Mouse (Mus musculus): Measurements from ENCODE around the gene Ltb. TPM values are rescaled to one million over a fixed set of nuclear protein-coding genes. Genes with fewer than 3 reads are reported as not detected.

Gene Ltb
- total RNA-seq, 2 experiments from 2014 or later = 0.74 to 0.78 TPM

DNA sequence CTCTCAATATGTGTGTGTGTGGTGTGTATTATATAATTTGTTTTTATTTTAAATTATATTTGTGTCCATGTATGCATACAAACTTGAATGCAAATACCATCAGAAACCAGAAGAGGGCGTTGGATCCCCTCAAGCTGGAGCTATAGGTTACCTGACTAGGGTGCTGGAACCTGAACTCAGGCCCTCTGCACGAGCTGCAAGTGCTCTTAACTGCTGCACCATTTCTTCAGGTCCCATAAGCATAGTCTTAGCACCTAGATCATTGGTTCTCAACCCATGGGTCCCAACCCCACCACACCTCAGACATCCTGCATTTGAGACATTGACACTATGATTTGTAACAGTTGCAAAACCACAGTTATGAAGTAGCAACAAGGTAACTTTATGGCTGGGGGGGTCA is 2.5 kb upstream of the Ltb start:
- no peak for DNase-seq (ENCODE audit: low spot score in 2 of 2)

DNA sequence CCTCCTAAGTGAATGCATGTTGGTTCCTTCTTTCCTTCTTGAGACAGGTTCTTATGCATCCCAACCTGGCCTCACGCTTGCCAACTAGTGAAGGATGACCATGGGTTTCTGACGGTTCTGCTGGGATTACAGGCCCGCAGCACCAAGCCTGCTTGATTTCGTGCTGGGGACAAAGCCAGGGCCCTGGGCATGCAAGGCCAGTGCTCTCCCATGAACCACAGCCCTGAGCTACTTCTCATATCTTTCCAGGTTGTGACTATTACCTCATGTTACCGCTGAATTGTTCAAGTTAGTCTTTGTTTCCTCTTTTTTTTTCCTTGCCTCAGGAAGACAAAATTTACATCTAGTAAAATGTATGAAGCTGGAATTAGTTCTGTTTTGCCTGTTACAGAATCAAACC is 1.3 kb upstream of the Ltb start:
- DNase-seq (ENCODE audit: low spot score in 2 of 2) = no peak

DNA sequence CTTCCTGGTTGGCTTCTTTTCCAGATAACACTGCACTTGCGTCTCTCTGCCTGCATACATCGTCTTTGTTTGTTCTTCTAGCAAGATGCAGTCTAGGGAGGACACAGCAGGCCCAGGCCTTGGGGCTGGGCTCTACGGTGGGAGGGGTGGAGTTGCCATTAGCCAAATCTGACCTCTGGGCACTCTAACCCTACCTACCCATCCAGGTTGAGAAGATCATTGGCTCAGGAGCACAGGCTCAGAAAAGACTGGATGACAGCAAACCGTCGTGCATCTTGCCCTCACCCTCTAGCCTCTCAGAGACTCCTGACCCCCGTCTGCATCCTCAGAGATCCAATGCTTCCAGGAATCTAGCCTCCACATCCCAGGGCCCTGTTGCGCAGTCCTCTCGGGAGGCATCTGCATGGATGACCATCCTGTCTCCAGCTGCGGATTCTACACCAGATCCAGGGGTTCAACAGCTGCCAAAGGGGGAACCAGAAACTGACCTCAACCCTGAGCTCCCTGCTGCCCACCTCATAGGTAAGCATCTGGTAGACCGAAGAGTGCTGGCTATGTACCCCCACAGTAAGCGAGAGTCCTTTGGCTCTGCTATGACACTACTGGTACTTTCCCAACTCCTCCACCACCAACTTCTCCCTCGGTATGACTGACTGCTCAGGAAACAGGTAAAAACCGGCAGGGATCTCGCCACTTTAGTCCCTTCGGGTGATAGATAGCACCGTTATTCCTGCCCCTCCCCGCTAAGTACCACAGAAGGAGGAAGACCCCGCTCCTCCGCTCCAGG is 798 bp downstream of the Ltb start:
- DNase-seq (ENCODE audit: low spot score in 2 of 2) = no peak

DNA sequence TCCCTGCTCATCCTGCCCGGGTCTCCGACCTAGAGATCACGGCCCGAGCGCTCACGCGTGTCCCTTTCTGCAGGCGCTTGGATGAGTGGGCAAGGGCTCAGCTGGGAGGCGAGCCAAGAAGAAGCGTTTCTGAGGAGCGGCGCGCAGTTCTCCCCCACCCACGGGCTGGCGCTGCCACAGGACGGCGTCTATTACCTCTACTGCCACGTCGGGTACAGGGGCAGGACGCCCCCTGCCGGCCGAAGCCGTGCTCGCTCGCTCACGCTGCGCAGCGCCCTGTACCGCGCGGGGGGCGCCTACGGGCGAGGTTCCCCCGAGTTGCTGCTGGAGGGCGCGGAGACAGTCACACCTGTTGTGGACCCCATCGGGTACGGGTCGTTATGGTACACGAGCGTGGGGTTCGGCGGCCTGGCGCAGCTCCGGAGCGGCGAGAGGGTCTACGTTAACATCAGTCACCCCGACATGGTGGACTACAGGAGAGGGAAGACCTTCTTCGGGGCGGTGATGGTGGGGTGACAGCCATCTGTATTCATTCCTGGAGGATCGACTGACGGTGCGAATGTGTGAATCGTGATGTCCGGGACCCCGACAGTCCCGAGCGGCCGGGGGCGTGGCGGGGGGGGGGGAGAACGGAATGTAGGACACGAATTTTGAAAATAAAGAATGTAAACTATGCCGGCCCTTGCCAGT is 1.5 kb downstream of the Ltb start:
- DNase-seq (ENCODE audit: low spot score in 2 of 2) = peak; percentile 78 to 87

DNA sequence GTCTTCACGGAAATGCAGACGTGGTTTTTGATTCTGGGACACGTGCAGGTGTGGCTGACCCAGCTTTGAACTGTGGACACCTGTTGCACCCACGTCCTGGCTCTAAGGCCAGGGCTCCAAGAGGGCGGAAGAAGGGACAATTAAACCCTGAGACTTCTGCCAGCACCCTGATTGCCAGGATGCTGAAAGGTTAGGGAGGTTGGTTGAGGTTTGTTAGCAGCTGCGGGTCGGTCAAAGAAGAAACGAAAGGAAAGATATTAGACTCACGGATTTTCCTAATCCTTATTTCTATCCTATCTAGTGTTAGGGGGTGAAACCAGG is 2.0 kb downstream of the Ltb start:
- no peak for DNase-seq (ENCODE audit: low spot score in 2 of 2)

DNA sequence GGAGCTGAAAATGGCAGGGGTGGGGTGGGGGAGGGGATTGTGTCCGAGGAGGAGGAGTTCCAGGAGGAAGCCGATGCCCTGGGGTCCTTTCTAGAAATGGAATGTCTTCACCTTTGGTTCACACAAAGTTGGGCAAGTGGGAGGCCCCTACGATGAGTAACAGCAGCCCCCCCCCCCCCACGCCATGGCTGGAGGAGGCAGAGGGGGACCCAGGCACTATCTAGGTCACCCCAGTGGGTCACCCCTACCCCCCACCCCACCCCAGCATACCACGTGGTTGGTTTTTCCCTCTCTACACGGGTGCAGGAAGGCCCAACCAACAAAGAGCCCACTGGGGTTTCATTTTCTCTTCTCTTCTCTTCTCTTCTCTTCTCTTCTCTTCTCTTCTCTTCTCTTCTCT is 2.9 kb downstream of the Ltb start:
- no peak for DNase-seq (ENCODE audit: low spot score in 2 of 2)

DNA sequence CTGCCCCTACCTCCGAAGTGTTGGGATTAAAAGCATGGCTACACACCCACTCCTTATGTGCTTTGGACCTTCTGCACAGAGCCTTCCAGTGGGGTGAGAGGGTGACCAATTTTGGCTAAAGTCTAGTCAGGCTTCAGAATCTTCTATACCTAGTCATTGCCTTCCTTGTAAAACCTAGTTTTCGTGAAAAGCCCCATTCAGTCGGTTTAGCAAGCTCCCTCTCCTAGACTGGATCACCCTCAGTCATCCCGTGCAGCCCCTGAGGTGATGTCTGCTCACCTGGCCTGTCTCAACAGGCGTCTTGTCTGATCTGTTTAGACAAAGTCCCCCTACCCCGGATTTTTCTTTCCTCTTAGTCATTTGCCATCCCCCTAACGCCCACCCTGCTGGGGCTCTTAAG is 3.8 kb downstream of the Ltb start:
- no peak for DNase-seq (ENCODE audit: low spot score in 2 of 2)

DNA sequence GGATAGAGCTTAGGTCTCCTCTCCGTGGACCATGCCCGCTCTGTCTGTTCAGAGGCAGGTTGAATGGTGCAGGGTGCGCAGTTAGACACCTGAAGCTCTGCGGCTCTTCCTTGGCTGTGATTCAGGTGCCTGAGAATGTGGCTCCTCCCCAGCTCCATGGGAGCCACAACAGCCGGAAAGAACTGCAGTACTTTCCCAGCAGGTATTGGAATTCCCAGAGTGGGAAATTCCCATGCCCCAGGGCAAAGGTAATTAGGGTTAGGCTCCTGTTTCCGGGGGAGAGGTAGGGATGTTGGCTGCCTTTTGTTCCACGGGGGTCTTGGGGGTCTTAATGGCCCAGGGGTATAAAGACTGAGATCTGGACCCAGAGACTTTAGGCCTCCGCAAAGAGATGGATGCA is 4.7 kb downstream of the Ltb start:
- no peak for DNase-seq (ENCODE audit: low spot score in 2 of 2)

DNA sequence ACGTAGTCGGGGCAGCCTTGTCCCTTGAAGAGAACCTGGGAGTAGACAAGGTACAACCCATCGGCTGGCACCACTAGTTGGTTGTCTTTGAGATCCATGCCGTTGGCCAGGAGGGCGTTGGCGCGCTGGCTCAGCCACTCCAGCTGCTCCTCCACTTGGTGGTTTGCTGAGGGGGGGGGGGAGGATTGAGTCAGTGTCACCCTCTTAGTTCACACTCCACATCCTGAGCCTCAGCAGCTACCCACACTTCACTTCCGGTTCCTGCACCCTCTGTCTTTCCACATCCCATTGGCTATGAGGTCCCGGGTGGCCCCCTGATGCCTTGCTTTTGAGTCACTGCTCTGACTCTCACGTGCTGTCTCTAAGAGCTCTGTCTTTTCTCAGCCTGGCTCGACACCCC is 6.2 kb downstream of the Ltb start:
- DNase-seq (ENCODE audit: low spot score in 2 of 2) = no peak

DNA sequence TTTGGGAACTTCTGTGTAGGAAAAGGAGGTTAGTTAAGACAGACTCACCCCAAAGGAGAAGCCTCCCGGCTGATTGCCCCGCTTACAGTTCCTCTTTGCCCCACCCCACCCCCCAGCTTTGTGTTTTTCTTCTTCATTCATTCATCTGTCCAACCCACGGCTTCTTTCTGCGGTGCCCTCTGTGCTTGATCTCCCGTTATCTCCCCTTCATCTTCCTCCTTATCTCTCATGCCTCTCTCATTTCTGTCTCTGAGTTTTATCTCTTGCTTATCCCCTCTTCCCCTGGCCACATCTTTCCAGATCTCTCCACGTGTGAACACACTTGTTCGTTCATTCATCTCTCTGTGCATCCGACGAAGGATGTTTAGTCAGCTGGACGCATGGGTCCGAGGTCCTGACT is 6.9 kb downstream of the Ltb start:
- no peak for DNase-seq (ENCODE audit: low spot score in 2 of 2)

DNA sequence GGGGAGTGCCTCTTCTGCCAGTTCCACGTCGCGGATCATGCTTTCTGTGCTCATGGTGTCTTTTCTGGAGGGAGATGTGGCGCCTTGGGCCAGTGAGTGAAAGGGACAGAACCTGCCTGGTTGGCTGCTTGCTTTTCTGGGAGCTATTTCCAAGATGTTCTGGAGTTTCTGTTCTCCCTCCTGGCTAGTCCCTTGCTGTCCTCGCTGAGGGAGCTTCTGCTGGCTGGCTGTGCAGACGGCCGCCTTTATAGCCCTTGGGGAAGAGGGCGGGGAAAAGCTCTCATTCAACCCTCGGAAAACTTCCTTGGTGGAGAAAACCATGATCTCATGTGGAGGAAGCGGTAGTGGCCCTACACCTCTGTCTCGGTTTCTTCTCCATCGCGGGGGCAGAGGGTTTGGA is 7.5 kb downstream of the Ltb start, which contains the start of gene Tnf:
Gene Tnf (minus strand): TSS at position 221 of the 400 bp plus-strand sequence.
- DNase-seq (ENCODE audit: low spot score in 2 of 2) = peak in 1 of 2 experiments; percentile 52

DNA sequence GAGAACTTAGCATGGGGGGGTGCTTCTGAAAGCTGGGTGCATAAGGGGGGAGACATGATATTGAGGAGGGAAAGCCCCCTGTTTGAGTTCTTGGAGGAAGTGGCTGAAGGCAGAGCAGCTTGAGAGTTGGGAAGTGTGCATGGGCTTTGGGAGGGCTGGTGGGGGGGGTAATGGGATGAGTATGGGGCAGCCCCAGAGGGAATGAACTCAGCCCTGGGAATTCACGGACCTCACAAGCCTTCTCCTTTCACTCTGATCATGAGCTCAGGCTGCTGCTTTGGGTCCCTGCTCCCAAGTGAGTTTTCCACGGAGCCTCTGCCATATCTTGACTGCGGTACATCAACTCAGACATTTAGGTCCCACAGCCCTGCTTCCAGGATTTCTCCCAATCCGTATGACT is 8.2 kb downstream of the Ltb start:
- no peak for DNase-seq (ENCODE audit: low spot score in 2 of 2)

DNA sequence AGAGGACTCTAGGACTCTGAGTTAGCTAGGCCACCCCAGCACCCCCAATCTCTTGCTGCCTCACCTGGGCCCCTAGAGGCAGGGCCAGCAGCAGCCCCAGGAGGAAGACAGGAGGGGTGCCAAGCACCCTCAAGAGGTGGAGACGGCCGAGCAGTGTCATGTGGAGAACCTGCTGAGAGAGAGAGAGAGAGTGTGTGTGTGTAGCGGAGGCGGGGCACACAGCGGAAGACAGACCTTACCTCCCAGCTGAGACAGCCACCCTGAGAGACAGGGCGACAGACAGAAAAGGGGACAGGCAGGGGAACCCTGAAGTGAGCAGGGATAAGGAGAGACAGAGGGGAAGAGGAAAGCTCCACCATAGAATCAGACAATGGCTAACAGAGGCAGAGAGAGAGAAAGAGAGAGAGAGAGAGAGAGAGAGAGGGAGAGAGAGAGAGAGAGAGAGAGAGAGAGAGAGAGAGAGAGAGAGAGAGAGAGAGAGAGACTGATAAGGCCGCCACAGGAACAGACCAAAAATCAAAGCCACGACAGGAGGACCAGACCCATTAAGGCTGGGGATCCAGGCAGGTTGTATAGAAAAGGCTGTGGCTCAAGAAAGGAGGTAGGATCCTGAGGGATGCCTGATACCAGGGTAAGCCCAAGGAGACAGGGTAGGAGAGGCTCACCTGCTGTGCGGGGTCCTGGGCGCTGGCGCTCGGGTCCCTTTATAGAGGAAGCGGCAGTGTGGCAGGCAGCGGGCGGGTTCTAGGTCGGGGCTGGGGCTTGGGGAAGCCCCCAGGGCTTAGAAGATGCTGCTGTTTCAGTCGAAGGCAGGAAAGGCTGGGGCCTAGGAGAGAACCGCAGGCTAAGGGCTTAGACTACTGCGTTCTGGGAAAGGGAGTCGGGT is 10.5 kb downstream of the Ltb start, which contains the start of gene Lta:
Gene Lta (minus strand): TSS at position 858 of the 886 bp plus-strand sequence.
- no peak for DNase-seq (ENCODE audit: low spot score in 2 of 2)

DNA sequence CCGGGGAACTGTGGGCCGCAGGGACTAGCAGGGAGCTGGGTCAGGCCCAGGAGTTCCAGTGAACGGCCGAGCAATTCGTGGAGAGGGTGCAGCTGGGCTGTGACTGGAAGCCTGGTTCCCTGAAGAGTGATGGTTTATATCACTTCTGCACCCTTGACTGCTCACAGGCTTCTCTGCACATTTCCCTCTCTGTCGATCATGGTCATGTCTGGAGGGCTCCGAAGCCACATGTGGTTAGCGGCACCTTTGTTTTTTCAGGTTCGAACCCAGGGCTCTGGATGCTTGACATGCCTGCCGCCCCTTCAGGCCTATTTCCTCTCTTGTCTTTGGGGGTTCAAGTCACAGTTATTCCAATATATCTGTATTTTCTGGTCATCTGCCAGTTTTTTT is 11.1 kb downstream of the Ltb start:
- no peak for DNase-seq (ENCODE audit: low spot score in 2 of 2)

DNA sequence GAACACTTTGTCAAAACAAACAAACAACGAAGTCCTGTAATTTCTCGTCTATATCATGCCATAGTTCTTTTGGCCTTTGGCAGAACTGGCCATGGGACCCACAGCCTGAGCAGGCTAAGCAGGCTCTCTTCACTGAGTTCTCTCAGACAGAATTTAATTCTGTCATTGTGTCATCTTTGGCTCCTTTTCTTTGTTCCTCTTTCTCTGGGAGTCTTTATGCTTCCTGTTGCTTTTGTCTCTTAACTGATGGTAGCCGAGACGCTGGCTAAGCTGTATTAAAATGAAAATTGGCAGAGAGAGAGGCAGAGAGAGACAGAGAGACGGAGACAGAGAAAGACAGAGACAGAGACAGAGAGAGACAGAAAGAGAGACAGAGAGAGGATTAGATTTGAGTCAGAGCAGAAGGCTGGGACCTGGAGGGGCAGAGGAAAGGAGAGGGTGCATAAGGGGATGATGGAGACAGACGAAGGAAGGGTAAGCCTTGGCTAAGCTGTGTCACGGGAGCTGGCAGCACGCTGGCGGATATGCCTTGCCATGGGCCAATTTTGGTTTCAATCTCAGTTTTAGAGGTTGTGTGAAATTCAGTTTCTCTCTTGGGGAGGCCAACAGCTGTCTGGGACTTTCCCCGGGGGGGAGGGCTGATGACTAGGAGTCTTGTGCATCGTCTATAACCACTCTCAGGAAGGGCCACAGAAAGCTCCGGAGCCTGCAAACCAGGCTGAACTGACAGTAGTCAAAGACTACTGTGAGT is 15.7 kb downstream of the Ltb start:
- no peak for DNase-seq (ENCODE audit: low spot score in 2 of 2)

DNA sequence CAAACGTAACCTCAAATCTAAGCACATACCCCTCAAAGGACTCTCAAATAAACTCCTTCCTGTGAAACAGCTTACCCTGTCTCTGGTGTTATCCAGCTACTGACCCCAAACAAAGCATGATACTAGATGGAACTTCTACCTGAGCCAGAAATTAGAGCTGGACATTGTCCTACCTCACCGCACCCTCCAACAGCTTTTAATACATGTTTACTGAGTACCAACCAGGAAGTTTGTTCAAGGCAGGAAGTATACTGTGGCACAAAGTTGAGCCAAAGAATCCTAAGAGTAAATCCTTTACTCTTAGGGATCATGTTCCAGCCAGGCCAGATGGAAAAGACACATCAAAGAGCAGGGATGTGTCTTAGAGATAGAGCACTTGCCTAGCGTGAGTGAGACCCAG is 16.4 kb downstream of the Ltb start:
- DNase-seq (ENCODE audit: low spot score in 2 of 2) = no peak

DNA sequence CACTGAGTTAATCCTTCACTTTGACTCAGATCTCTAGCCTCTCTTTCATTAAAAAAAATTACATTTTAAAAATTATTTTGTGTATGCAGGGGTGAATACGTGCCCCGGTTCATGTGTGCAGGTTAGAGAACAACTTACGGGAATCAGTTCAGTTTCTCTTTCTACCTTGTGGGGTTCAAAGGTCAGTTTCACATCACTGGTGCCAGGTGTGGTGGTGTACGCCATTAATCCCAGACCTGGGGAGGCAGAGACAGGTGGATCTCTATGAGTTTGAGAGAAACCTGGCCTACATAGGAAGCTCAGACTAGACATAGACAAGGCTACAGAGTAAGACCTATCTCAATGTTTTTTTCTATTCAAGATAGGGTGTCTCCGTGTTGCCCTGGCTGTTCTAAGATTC is 18.8 kb downstream of the Ltb start:
- no peak for DNase-seq (ENCODE audit: low spot score in 2 of 2)

DNA sequence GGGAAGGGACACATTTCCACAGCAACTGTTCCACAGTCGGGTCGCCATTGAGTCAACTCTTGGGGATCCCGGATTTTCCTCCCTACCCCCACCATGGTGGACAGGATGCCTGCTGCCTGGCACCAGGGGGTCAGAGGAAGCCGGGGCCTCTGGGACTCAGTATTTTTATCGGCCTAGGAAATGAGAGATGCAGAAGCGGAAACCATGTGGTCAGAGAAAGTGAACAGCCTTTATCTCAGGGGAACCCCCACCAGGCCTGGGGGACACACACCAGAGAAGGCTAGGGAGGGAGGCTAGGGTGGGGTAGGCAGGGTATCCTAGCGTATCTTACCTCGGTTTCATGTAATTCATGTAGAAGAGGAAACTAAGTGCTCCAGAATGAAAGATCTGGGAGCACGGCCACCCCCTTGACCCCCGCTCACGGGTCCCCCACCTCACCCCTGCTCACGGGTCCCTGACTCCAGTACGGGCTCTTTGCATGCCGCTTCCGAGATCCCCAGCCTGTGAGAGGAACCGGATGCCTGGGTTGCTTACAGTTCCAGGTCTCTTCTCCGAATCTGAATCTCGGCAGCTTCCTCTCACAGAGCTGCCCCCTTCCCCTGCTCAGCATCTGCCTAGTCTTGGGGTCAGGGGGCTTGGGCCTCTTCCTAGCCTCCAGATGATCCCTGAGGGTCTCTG is 24.4 kb downstream of the Ltb start:
- DNase-seq (ENCODE audit: low spot score in 2 of 2) = no peak

DNA sequence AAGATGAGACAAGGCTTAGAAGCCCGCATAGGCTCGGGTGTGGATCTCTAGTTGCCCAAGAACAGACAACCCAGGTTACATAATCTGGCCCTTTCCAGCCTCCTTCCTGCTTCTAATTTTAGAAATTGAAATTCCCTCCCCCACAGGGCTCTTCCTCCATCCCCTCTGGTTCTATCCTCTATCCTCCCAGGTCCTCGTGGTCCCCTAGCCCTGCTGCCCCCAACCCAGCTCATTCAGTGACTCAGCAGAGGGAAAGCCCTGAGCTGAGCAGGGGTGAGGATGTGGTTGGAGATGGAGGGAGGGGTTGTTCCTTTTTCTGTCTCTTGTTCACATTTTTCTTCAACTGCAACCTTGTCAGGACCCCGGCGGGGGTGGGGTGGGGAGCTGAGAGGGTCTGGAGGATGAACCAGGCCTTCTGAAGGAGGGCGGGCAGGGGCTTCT is 25.4 kb downstream of the Ltb start:
- no peak for DNase-seq (ENCODE audit: low spot score in 2 of 2)

DNA sequence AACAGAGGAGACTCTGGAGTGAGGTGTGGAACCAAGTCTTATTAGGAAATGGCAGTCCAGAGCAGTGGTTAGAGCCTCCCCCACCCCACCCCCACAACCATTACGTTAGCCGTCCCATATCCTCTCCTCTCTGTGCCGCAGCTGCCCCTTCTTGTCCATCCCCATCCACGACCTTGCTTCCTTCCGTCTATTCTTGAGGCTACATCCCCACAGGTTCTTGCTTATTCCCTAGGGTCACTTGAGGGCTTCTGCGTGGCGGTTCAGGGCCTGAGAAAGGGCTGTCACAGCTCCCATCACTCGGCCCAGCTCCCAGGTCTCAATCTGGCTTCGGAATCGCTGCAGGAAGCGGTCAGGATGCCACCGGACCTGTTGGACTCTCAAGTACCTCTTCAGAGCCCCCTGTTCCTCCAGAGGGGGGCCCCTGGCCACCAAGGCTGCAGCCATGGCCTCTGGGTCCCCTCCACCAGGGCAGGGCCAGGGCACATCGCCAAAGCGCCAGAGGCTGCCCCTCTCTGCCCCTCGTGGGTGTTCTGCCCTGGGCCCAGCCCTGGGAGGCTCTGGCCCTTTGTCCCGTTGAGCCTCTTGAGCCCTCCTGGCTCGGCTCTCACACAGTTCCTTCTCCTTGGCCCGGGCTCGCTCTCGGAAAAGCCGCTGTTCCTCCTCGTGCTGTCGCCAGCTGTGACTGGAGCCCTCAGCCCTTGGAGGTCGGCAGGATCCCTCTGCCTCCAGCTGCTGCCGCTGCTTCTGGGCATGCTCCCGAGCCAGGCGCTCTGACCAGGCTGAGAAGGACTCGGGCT is 26.1 kb downstream of the Ltb start, which contains the start of gene Gm16181:
Gene Gm16181 (plus strand): TSS at position 679 of the 797 bp plus-strand sequence.
- DNase-seq (ENCODE audit: low spot score in 2 of 2) = peak in 1 of 2 experiments; percentile 60
